Mouse (Mus musculus) brown adipose tissue, adult 24 weeks (tissue): ENCODE measurements around the gene Rnf181. TPM values are rescaled to one million over a fixed set of nuclear protein-coding genes. Genes with fewer than 3 reads are reported as not detected.

Experiments used
- H3K27ac ChIP-seq: fragments of 200-500 bp; replicated peaks from 2 replicates; pipeline ENCODE4 v1.5.1; 2012; ENCODE audit warnings: low read depth, mild to moderate bottlenecking, low read length
- H3K4me1 ChIP-seq: fragments of 200-500 bp; 2 replicates; pipeline ENCODE4 v1.6.1; 2012; ENCODE audit warnings: low read length, mixed read lengths; ENCODE audit not compliant: control insufficient read depth, insufficient read depth, insufficient read length
- H3K4me3 ChIP-seq: fragments of 200-500 bp; 2 replicates; pipeline ENCODE4 v1.5.1; 2012; ENCODE audit warnings: low read depth, mild to moderate bottlenecking, low read length, moderate library complexity; ENCODE audit not compliant: insufficient read depth
- polyA plus RNA-seq: library from polyadenylated mRNA; stranded (reverse); fragments of >200 nt; gene quantifications from 2 replicates; pipeline ENCODE4 v1.2.4, GENCODE M21; 2012; ENCODE audit not compliant: missing spikeins, insufficient read depth, insufficient read length

The Rnf181 gene
- polyA plus RNA-seq, 1 experiment, result 87.8 TPM

DNA sequence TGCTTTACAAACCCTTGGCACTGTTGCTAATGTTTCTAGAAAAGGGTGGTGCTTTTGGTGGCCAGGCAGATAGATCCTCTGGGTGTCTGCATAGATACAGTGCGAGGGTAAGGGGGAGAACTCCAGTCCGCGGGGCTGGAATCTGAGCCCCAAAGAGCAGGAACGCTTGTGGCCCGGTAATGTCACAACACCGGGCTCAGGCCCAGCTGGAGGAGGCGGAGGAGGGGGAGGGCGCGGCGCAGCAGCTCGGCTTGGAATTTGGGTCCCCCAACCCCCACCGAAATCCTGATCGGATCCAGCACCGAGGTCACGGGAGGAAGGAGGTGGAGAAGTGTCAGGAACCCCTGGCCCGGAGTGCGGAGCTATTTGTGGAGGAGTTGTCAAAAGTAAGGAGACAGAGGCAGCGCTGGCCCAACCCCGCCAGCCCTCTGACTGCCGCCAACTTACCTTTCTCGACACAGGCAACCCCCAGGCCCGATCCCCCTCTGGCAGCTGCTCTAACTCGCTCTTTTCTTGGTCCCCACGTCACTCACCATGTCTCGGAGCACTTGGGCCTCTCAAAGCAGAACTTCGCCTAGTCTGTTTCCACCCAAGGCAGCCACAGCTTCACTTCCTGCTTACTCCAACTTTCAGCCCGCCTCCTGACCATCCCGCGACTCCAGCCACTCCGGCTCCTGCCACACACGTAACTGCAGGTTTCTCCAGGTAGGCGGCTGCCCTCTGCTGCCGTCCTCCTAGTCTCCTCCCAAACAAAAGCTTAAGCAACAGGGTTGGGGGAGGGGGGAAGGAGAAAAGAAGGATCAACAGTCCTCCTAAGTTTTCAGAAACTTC, 23.4 kb upstream of the Rnf181 start, which contains the start of gene Vamp8:
Gene Vamp8 (minus strand): TSS at position 763 of the 831 bp plus-strand sequence.
- peak within 1 kb of the TSS; percentile 91 for H3K27ac ChIP-seq
- peak within 1 kb of the TSS; percentile 64 for H3K4me3 ChIP-seq
- peaks cover 6% of the 10 kb centered on the region for H3K4me1 ChIP-seq

DNA sequence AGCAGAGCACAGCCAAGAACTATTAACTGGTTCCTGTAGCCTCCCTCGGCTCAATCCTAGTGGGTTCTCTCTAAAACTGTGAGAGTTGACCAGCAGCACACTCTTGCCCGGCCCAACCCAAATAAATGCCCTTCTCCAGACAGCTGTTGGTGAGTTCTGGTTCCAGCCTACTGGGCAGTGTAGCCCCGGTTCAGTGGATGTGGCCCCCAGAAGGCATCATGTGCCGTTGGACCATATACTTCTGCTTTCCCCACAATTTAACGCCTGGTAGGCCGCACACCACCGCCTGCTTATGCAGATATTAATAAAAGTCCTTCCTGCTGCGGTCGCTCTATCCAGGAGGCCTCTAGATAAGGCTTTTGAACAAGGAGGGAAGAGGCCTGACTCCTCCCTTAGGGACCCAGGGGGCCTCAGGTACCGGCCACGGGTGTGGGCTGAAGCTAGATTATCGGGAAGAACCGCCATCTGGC, 22.8 kb upstream of the Rnf181 start:
- Histone ChIP-seq H3K4me3 (peak overlapping the region; percentile 64), H3K27ac (peak overlapping the region; percentile 91), H3K4me1 (peaks cover 6% of the 10 kb centered on the region)

DNA sequence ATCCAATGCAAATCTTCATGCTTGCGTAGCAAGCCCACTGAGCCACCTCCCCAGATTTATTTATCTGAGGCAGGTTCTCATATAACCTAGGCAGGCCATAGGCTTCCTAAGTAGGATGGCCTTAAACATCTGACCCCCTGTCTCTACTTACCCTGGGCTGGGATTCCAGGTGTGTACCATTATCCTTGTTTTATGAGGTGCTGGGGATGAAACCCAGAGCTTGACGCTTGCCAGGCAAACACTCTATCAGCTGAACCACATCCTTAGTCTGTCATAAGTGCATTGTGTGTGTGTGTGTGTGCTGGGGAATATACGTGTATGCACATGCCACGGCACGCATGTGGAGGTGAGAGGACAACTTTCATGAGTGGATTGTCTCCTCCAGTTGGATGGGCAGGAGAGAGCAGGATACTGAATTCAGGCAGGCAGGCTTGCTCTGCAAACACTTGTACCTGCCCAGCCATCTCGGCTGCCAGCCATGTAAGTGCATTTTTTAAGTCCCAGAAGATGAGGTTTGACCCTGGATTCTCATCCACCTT, 22.1 kb upstream of the Rnf181 start:
- Histone ChIP-seq H3K27ac (peak overlapping the region; percentile 91), H3K4me3 (peak overlapping the region; percentile 64; the same call in 1 of the 2 replicates), H3K4me1 (peaks cover 6% of the 10 kb centered on the region)

DNA sequence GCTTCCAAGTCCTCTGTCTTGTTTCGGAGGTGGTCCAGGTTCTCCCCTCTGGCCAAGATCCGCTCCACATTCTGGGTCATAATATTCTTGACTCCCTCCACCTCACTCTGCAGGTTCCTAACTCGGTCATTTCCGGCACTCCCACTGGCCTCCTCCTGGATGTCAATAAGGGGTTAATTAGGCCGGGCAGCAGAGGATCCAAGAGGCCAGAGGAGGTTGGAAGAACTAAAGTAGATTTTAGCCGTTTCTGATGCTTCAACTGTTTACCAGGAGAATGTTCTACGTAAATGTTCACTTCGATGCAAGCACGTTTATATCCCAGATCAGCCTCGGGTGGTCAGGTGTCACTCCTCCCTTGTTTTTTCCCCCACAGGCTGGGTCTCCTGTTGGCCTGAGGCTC, 21.5 kb upstream of the Rnf181 start:
- Histone ChIP-seq H3K4me3 (no peak overlapping the region), H3K4me1 (peaks cover 6% of the 10 kb centered on the region), H3K27ac (no peak overlapping the region)

DNA sequence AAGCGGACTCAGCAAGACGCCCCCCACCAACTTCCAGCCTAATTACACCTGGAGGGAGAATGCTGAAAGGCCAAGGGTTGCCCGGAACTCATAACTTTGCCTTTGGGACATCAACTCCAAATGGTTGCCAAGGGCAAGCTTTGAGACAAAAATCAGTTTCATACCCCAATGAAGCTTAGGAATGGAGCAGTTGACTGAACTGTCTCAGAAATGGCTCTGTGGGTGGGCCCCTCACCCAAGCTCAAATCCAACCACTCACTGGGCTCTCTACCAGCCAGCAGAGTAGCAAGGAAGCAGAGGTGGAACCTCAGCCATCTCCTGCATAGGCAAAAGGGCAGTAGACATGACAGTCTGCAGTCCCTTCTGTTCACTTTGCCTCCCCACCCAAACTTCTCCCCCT, 21.1 kb upstream of the Rnf181 start:
- H3K4me3 ChIP-seq, result no peak overlapping the region
- H3K4me1 ChIP-seq, result peaks cover 6% of the 10 kb centered on the region
- no peak overlapping the region for H3K27ac ChIP-seq

- H3K4me1 ChIP-seq, result peaks cover 6% of the 10 kb centered on the region
- no peak overlapping the region for H3K27ac ChIP-seq
Measured at GRCm38 (mm10) chr6:72386561-72386960, 19.8 kb upstream of the Rnf181 start.

DNA sequence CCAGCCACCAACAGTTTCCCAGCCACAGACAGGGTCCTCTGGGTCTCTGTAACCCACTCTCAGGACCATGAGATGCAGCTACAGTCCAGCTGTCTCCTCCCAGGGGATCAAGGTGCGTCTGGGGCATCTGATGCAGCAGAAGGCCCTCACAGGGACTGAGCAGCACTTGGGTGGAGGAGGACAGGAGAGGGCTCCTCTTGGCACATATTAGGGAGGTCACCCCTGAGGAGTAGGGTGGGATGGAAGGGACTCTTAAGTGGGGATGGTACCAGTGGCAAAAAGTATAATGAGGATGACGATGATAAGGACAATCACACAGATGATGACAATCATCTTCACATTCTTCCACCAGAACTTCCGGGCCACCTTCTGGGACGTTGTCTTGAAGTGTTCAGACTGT, 18.5 kb upstream of the Rnf181 start:
- no peak overlapping the region for H3K27ac ChIP-seq
- no peak overlapping the region for H3K4me3 ChIP-seq
- peaks cover 6% of the 10 kb centered on the region for H3K4me1 ChIP-seq

More at GRCm38 (mm10) chr6:72386561-72386960, 19.8 kb upstream of the Rnf181 start:
- H3K4me3 ChIP-seq, result no peak overlapping the region

DNA sequence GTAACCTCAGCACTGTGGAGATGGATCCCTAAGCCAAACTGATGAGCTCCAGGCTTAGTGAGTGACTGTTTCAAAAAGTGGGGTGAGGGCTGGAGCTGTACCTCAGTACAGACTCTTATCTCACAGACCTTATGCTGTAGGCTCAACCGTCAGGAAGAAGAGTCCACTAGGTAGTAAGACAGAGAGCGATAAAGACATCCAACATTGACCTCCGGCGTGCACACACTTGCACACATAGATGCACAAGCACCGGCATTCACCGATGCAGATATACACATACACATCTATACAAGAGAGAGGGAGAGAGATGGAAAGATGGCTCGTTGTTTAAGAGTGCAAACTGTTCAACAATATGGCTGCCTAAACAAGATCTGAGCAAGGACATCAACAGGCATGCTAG, 17.2 kb upstream of the Rnf181 start:
- Histone ChIP-seq H3K4me3 (no peak overlapping the region), H3K4me1 (peaks cover 7% of the 10 kb centered on the region), H3K27ac (no peak overlapping the region)

- Histone ChIP-seq H3K4me1 (peaks cover 3% of the 10 kb centered on the region; the same call in 1 of the 2 replicates), H3K27ac (no peak overlapping the region), H3K4me3 (no peak overlapping the region)
Measured at GRCm38 (mm10) chr6:72383142-72383820, 16.5 kb upstream of the Rnf181 start.

GRCm38 (mm10) chr6:72382494-72382893, 15.7 kb upstream of the Rnf181 start:
- Histone ChIP-seq H3K27ac (no peak overlapping the region), H3K4me1 (peaks cover 3% of the 10 kb centered on the region; the same call in 1 of the 2 replicates), H3K4me3 (no peak overlapping the region)

DNA sequence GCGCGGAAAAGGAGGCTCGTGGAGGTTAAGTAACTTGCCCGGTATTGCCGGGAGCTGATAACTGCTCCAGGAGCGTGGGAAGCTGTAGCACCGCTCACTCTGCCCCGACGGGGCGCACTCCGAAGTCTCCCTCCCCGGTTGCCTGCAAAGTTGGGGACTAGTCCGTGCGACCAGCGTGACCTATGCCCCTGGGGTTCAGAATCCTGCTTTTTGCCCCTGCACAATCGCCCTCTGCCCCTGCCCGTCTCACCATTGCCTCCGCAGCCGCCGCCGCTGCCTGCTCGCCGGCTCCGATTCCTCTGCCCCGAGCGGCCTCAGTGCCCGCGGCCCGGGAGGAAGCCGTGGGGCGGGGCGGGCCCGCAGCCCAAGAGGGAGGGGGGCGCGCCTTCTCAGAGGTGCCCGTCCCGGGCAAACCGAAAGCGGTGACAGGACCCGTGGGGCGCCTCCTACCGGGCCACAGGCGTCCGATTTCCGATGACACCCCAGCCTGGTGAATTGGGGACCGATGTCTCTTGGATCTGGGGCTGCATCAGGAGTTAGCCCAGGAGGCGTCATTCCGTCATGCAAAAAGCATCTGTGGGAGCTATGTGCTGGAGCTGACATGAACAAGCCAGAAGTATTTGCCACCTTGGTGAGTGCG, 13.5 kb upstream of the Rnf181 start, which contains the start of gene Vamp5:
Gene Vamp5 (minus strand): TSS at position 338 of the 640 bp plus-strand sequence.
- H3K27ac ChIP-seq, result peak within 1 kb of the TSS; percentile 82
- H3K4me3 ChIP-seq, result peak within 1 kb of the TSS; percentile 91
- peaks cover 3% of the 10 kb centered on the region; the same call in 1 of the 2 replicates for H3K4me1 ChIP-seq

GRCm38 (mm10) chr6:72379377-72380130, 12.8 kb upstream of the Rnf181 start:
- peak overlapping the region; percentile 91 for H3K4me3 ChIP-seq
- H3K4me1 ChIP-seq, result peaks cover 3% of the 10 kb centered on the region; the same call in 1 of the 2 replicates

GRCm38 (mm10) chr6:72378510-72379234, 11.9 kb upstream of the Rnf181 start:
- Histone ChIP-seq H3K4me3 (peak overlapping the region; percentile 91), H3K27ac (peak overlapping the region; percentile 35; the same call in 1 of the 2 replicates), H3K4me1 (peaks cover 3% of the 10 kb centered on the region; the same call in 1 of the 2 replicates)

More at GRCm38 (mm10) chr6:72379377-72380130, 12.8 kb upstream of the Rnf181 start:
- H3K27ac ChIP-seq, result peak overlapping the region; percentile 82
